8 mouse cellular contexts compared by ENCODE assay signal in genomic region chr12:57825754-57826153, GRCm38 (mm10).
DNase-seq lines count a peak whose midpoint lies in the region.

No protein-coding gene starts in this region.

- intact Hi-C loops in left cerebral cortex, postnatal 4 days (cut with DNase I): loop anchor here (5.0 kb wide), 2 partner anchors 387 to 1122 kb away; partner anchors contain the start of gene Sstr1

- peak; percentile 21 for DNase-seq in adrenal gland, postnatal 14 days
- no peak for DNase-seq in adrenal gland, adult 2 months
- DNase-seq in left cerebral cortex, adult 11 months (ENCODE audit: low spot score): peak; percentile 53
- no peak for DNase-seq in left cerebral cortex, postnatal 4 days
- DNase-seq in brain, embryonic 18.5 days (ENCODE audit: low read depth, low spot score): peak; percentile 71
- peak; percentile 65 for DNase-seq in large intestine, adult 2 months (ENCODE audit: low read depth, low spot score)
- DNase-seq in thymus, postnatal 10 days (ENCODE audit: low spot score in 2 of 2): no peak
- DNase-seq in kidney, postnatal 10 days: no peak

- 4% methylated on average over 3 of the region's 3 CpGs for WGBS in large intestine, adult 2 months

Comparison
In these comparisons a context has a peak if more than half of its experiments do, and no peak if none do; other contexts are left out.
1. DNase-seq: peak in adrenal gland, postnatal 14 days (single experiment), left cerebral cortex, adult 11 months (single experiment), brain, embryonic 18.5 days (single experiment) and large intestine, adult 2 months (single experiment); none in adrenal gland, adult 2 months (single experiment), left cerebral cortex, postnatal 4 days (single experiment), thymus, postnatal 10 days (0 of 2) and kidney, postnatal 10 days (single experiment).